Mouse (Mus musculus) lung, adult 18-20 months (tissue): Measurements from ENCODE around the gene Vps13d.
A peak's percentile ranks its signal among the peaks of the same experiment; 100 is the strongest.

Source experiments
- DNase-seq, 2 experiments: peaks; one replicate each; pipeline ENCODE4 v3.0.0; 2022; ENCODE audit warnings: mixed read lengths in 2 of 2

The Vps13d gene

DNA sequence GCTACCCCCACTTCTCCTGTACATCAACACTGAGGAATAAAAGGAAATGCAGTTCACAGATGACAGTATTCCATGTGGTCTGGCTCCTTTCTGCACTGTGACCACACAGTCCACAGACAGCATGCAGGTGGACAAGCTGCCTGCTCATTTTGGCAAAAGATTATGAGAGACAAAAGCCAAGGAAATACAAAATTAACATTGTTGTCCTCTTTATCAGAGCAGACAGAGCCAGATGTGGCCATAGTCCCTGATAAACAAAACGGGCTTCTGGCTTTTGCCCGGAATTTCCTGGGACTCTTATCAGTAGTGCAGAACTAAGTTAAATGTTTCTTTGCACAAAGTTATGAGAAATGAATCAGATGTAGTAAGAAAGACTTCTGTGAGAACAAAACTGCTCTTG lies 161.4 kb downstream of the Vps13d start:
- no peak for DNase-seq

DNA sequence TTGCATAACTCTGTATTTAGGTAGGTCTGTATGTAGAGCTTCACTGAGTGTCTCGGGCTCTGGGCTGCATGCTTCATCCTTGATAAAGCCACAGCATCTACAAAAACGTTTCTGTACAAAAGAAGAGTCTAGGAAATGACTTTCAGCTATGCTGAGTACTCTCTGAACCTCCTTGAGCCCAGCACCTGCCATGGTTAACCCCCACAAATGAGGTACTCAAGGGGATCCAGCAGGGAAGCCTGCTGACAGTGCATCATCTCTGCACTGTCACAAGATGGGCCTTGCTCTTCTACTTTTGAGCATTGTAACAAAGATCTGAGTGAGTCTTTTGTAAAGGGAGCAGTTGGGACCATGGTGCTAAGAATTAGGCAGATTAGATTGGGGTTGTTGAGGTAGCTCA lies 162.2 kb downstream of the Vps13d start:
- DNase-seq = no peak

DNA sequence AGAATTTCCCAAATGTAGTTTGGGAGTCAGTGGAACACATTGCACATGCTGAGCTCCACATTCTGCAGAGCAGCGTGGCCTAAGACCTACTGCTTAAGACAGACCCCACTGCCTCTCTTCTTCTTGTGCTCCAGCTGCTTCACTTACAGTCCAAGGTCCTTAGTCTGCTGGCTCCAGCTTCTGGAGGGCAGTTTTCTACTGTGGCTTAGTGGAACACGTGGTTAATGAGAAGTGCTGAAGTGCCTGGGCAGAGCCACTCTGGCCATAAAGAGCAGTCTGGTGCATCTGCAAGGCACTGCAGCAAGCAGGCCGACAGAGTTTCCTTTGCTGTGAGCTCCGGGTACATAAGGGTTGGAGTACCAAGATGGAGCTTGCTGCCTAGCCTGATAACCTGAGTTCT lies 163.3 kb downstream of the Vps13d start:
- DNase-seq = peak in 1 of 2 experiments; percentile 44

DNA sequence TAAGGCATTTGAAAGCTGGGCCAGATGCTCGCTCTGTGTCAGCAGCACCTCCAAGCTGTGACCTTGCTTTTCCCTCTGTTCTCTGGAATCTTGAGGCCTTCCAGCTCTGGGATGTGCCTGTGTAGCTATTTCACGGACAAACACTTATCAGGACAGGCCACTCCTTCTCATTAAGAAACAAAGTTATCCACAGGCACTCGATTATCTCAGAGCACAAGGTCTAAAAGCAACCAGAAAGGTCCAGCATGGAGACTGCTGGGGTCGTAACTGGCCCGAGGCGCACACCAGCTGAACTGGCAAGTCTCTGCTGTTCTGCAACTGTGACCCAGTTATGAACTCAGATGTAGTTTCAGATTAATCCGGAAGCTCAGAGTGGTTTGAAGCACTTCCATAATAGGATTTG lies 168.4 kb downstream of the Vps13d start:
- peak; percentile 53 to 71 for DNase-seq

DNA sequence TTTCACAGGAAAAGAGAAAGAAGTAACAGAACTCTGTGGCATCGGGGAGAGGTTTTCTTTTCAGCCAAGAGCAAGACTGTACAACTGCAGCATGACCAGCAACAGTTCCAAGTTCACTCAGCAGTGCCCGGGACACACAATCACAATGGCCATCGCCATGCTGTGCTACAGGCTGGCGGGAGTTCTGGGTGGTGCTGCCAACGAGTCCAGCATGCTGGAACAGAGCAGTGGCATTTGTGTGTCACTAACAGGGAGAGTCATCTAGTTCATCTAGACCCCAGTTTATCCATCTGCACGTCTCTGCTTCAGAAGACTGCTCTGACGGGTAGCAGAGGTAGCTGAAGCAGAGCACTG lies 169.4 kb downstream of the Vps13d start:
- DNase-seq = no peak

DNA sequence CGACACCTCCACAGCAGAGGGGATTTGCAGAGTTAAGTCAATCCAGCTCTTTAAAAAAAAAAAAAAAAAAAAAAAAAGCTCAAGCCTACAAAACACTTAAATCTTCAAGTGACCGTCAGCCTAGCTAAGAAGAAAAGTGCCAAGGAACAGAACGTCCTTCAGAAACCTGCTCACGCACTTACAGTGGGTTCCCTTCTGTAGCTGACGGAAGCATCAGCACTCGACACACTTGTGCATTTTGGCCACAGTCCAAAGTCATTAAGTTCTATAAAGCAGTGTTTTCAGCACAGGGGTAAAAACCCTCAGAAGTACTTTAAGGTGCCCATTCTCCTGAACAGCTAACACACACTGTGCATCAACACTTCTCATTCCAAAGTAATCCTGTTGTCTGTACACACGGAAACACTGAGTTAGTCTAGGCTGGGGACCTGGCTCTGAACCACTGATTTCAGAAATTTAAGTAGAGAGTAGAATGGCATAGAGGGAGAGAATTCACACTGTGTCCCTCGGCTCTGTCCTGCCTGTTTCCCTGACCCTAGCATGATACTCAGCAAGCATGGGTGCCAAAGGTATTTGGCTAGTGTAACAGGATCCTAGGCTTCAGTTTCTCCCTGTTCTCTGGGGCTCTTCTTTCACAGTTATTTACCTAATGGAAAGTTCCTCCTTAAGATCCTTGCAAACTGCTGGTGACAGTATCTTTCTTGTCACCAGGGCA lies 170.0 kb downstream of the Vps13d start:
- DNase-seq = peak; percentile 84 to 93

DNA sequence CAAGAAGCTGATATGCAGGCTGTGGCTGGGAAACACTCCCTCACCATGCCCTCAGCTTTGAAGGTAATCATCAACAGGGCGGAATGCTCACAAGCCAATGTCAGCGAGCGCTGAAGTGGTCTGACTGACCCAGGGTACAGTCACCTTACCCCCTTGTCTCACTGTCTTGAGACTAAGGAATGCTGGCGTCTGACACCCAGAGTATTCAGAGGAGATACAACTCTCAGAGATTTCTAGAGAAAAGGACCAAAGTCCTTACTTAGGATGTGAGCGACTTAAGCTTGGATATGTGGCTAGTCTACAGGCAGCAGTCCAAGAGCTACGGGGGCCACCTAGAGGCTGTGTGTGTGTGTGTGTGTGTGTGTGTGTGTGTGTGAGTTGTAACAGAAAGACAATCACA lies 170.9 kb downstream of the Vps13d start:
- DNase-seq = peak in 1 of 2 experiments; percentile 47

DNA sequence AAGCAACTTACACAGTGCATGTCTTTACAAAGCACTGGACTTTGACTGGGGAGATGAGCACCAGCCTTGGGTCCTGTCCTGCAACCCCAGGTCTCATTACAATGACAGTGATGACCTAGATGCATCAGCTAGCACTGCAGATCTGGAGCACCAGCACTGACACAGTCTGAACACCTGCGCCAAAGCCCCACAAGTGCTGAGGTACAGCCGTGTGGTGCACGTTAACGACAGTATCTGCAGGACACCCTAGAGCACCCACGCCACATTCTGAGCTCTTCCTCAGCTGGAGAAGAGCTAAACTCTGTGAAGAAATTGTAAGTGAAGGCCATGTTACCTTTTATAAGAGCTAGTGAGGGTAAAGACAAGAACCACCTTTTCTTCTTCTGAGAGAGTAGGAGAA lies 172.0 kb downstream of the Vps13d start:
- DNase-seq = no peak

DNA sequence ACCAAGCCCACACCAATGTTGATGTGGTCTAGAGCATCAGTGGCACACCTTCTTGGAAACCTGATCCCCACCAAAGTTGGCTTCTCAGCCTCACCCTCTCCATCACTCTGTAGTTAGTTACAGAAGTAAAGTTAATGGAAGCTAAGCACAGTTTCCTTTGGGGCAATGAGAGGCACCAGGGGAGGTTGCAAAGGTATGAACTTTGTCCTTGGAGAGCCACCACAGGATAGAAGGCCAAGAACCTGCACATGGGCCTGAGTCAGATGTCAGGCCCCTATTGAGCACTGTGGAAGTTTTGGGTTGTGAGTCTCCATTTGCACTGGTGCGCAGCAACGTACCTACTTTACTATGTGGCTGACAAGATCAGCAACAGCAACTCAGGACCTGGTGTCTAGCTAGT lies 172.6 kb downstream of the Vps13d start:
- DNase-seq = no peak

DNA sequence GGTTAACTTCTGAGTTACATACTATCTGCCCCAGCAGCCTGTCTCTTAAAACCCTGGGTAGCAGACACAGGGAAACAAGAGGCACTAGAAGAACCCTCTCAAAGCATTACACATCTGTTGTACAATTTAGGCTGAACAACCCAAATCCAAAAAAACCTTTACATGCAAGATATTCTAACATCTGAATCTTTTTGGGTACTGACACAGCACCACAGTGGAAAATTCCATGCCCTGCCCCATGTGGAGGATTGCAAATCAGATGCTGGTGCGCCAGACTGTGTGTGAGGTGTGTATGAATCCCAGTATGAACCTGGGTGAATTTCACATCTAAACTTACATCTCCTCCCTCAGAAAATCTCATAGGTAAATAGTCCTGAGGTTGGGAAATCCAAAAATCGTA lies 174.4 kb downstream of the Vps13d start:
- no peak for DNase-seq

DNA sequence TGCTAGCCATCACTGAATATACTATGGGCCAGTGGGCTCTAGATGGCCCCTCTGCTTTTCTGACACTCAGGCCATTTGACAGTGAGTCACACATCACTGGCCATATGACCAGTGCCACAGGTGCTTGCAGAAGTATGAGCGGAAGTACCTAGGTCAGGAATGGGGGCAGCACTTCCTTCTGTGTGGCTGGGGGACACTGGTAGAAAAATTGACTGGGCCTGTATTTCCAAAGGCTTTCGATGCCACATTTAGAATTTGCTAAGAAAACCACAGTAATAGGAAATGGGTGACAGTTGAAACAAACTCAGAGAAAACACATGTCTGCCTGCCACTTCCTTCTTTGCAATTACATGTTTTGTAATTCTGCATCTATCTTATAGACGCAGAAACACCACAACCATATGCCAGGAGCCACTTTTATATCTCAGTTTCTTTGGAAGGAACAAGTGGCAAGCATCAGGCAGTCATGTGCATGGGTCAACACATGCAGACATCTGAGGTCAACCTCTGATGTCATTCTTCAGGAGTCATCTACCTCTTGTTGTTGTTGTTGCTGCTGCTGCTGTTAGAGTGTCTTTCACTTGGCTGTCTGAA lies 175.6 kb downstream of the Vps13d start:
- peak in 1 of 2 experiments; percentile 38 for DNase-seq

DNA sequence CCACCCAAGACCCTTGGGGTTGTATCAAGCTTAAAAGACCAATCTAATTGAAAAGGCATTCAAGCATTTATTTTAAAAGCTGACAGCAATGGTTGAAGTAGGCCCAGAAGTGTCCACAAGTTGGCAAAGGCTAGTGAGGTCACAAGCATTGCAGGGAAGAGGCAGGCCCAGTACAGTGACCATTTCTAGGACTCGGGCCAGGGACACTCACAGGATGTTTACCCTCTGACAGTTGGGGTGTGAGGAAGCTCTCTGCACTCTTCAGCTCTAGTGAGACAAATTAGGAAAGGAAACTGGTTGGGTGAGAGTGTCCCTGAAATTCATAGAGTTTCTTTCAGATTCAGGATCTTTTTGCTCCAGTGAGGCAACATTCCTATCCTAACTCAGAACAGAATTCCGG lies 177.1 kb downstream of the Vps13d start:
- peak; percentile 81 to 89 for DNase-seq

DNA sequence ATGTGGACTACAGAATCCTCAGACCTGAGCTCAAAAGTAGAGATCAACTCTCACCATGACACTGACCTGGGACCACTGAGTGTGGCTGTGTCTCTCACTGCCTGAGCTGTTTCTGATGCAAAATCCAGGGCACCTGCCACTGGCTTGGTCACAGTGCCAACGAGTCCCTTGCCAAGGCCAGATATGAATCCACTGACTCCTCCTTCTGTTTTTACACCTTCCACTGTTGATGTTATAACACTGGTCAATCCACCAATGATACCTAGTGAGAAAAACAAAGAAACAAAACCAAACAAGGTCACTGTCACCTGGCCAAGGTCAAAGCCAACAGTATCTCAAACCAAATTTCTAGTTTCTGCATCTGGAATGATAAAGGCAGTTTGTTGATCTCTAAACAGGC lies 178.1 kb downstream of the Vps13d start:
- no peak for DNase-seq

DNA sequence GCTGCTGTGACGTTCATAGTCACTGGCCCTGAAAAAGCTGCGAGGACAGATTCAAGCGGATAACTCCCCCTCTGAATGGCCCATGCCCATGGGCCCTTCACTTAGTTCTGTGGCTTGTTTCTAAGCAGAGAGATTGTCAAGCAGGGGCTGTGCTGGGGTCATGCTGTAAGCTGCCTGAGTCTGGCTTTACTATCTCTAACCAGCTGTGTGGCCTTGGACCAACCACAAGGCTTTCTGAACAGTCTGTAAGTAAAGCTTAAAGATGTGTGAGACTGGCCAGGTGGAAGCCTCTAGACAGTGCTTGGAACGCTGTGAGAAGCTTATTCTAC lies 180.2 kb downstream of the Vps13d start:
- DNase-seq = no peak

DNA sequence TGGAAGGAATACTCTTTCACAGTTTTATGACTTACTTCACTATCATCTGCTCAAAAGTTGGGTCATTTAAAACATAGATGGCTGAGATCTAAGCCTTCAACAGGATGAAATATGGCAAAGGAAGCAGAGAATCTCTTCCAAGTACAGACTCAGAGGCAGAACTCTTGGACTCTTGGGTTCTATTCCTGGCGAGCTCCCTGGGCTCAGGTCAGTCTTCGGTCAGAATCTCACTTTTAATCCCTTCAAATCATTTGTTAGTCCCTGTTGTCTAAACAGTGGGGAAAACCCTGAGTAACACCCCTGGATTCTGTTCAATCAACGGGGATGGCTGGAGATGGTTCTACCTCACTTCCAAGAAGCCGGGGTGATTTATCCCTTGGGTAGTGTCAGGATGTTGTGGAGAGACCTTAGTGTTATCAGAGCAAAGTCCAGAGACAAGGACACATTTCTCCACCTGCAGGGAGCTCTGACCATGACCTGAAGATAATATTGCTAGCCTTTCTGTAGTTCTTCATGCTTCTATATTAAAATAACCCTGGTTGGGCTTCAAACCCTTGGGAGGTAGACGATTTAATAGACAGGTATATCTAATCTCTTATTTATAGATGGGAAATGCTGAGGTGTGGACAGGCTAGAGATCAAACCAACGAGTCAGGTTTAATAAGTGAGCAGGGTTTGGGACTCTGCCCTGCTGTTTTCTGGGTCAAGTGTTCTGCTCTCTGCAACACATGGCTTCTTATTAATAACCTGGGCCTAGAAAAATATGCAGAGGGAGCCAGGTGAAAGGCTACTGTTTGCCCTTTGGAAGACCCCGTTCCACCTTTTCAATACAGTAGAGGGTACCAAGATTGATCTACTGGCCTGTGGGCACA lies 180.8 kb downstream of the Vps13d start:
- DNase-seq = no peak

DNA sequence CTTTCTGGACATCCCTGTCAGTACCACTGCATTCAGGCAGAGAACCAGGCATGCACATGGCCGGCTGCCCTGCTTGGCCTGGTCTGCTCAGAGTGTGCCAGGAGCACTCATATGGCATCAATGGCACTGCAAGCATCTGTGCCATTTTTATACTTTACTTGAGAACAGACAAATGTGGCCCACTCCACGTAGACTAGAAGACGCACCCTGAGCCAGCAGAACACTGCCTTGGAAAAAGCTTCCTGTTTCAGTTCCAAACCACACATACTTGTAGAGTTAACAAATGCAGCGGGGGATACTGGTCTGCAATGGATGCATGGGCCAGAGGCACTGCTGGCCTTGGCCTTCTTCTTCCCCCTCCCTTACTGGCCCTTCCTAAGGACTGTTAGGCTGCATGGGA lies 181.6 kb downstream of the Vps13d start:
- no peak for DNase-seq

DNA sequence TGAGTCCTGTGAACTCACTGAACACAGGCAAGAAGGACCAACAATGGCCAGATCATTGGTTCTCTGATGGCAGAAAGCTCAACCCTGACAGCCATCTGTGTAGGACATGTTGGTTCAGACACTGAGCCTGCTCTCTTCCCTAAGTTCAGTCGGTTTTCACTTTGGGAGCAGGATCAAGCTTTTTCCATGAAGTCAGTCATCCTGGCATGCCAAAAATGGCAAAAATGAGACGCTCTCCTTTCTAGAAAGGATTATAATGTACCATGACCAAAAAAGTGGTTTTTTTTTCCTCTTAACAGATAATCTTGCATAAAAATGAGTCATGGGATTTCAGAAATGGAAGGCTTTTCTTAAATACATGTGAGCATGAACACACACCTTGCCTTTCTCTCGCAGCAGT lies 183.6 kb downstream of the Vps13d start:
- DNase-seq = no peak

DNA sequence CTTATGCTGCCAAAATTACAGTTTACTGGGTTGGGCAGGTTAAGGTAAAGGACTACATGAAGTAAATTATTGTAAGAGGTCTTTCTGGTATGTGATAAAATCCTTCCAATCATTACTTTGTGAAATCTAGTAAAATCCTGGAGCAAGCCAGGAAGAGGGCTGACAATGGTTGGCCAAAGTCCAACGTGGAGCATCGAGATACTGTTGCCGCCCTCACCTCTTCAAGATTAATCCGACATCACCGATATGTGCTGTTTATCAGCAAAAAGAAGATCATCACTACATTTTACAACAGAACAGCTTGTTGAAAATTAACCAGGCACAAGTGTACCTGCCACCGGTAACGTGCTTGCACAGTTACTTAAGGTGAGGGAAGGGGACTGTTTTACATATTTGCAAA lies 184.9 kb downstream of the Vps13d start:
- no peak for DNase-seq

DNA sequence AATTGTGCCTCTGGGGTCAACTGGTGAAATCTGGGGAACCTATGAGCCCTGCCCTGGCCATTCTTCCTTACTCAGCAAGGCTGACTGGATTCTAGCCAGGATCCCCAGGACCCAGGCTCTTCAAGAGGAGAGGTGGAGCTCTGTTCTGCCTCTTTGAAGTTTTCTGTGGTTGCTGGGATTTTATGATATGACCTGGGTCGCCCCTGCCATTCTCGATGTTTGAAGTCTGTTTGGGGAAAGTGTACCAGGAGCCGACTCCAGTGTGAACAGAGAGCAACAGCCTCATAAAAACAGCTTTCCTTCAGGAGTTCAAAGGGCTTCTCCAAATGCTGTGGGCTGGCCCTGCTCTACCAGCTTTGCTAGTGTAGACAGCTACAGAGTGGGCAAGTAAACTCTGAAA lies 185.4 kb downstream of the Vps13d start:
- DNase-seq = no peak

DNA sequence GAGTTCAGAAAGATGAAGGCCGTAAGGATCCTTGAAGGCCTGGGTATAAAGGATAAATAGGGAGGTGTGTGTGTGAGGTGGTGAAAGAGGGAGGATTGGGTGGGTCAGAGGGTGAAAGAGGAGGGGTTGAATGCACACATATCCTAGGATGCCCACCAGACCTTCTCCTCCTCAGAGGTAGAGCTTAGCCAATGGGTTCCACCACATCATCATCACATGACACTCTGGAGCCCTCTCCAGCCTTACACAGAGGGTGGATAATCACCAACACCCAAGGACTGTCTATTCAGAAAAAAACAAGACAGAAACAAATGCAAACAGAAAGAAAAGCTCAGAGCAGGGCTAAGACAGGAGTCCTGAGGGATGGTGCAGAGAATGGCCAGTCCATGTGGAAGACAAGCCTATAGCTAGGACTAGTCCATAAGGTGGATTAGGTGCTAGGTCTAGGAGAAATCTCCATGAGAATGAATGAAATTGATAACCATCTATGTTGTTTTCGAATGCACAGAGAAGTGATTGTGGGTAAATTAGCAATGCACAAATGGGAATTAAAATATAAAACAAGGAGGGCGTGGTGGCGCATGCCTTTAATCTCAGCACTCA lies 188.8 kb downstream of the Vps13d start:
- no peak for DNase-seq

DNA sequence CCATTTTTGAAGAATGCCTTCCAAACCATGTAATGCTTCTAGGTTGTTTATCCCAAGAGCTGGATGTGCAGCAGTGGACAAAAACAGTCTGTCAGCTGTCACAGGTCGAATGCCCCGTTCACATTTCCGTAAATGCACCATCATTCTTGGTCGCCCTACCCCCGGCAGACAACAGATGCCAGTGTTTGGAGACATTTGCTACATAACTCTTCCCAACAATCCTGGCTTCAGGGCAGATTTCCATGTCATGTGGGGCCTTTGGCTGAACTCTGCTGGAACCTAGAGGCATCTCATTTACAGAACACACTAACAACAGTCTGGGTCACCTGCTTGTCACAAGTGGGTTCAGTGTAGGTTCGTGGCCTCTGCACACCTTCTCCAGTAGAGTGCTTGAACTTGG lies 190.6 kb downstream of the Vps13d start:
- peak in 1 of 2 experiments; percentile 36 for DNase-seq

DNA sequence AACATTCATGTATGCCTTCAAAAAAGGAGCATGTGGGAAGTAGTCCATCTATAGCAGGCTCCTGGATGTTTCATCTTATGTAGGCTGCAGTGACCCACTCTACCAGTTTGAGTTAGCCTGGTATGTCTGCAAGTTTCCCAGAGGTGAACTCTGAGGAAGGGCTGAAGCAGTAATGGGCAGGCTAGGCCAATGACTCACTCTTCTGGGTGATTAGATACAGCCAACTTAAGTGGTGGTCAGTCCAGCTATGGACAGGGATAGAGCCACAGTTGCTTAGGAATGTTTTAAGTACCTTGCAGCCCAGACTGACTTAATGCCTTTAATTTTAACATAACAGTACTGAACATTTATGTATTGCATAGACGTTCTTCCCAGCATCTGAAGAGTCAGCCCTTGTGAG lies 192.1 kb downstream of the Vps13d start:
- no peak for DNase-seq

DNA sequence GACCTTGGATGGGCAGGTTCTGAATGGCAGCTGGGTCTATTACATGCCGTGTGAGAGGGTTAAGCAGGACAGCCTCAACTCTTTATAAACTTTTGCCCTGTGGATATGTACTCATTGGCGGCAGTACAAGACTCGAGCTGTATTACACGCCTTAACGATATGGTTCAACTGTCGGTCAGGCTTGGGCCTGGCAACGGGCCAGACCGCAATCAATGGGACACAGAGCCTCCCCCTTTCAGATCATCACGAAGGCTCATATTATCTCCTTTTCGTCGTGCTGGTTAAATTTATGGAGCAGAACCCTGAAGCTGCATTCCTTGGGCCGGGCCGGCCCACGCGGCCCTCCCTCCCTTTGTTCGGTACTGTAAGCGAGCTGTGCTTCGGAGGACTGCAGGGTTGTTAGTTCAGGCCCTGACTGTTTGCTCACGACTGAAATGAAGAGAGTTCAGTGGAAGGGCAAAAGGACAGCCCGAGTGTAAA lies 194.9 kb downstream of the Vps13d start:
- DNase-seq = peak; percentile 66 to 81

DNA sequence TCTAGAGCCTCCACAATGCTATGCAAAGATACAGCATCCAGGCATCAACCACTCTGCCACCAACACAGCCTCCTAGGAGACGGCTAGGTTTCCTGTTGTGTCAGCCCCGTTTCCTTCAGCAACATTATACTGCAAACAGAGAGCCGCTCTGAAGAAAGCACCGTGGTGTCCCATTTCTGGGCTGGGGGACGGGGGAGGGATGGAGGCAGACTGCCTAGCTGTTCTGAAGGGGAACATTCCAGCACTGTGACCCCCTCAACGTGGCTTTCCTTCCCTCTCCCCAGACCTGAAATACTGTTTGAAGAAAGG lies 195.3 kb downstream of the Vps13d start:
- peak in 1 of 2 experiments; percentile 33 for DNase-seq
